Mouse (Mus musculus) hematopoietic multipotent progenitor cell, adult 10-12 weeks (in vitro differentiated cells): ENCODE results near the gene Dleu7. TPM values are rescaled to one million over a fixed set of nuclear protein-coding genes. Genes with fewer than 3 reads are reported as not detected.

Experiments used
- polyA plus RNA-seq: library from polyadenylated mRNA; stranded (reverse); fragments of >175 nt; gene quantifications from 2 replicates; pipeline ENCODE4 v1.2.3, GENCODE M21; 2012; ENCODE audit warnings: low replicate concordance

The Dleu7 gene
- 0.26 TPM in 1 of 2 replicates, not detected in the other for polyA plus RNA-seq

GRCm38 (mm10) chr14:62292488-62293339, at the start of gene Dleu7, which contains the start of gene Rnaseh2b:
TSS of gene Dleu7 (minus strand) at chr14:62293047.
TSS of gene Rnaseh2b (plus strand) at chr14:62292589.

Other genes starting within 250 kb of the Dleu7 start
- gene Rnaseh2b, start 458 bp downstream of the Dleu7 start, polyA plus RNA-seq: 2.9 and 5.4 TPM in 2 replicates
- gene Gucy1b2, start 163.2 kb upstream of the Dleu7 start, polyA plus RNA-seq: not detected in 2 replicates